Mouse (Mus musculus) monocyte, adult 2 months (primary cell): ENCODE data around the gene Mfn1.

Experiments
- DNase-seq, 2 experiments: peaks; one replicate each; pipeline ENCODE4 v3.0.0; 2022; ENCODE audit warnings: low spot score in 2 of 2, low read depth in 1 of 2

Gene Mfn1

DNA sequence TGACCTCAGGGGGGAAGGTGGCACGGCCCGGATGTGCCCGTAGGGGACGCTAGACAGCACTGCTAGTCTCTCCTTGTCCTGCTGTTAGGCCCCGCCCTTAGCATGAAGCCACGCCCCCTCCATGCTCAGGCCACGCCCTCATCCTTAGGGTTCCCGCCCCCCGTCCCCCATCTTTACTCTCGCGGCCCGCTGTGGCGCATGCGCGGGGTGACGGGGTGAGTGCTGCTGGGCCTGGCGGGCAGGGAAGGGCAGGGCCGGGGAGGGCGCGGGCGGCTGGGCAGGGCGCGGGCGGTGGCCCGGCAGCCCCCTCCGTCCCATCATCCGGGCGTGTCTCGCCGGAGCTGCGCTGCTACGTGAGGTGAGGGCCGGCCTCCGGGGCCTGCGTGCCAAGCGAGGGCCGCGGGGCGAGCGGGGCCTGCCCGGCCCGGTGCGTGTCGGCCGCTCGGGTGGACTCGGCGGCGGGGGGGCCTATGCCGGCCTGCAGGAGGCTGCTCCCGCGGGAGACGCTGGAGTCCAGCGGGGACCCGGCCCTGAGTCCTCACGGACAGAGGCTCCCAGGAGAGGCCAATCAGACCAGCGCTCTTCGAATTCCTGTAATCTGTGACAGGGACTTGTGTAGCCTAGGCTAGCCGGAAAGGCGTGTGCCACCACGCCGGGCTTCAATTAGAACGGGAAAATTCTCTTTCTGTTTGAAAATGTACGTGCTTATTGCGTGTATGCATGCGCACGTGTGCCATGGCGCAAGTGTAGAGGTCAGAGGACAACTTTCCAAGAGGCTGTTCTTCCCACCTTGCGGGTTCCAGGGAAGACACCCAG is 18.7 kb upstream of the Mfn1 start:
- peak; percentile 95 to 96 for DNase-seq

DNA sequence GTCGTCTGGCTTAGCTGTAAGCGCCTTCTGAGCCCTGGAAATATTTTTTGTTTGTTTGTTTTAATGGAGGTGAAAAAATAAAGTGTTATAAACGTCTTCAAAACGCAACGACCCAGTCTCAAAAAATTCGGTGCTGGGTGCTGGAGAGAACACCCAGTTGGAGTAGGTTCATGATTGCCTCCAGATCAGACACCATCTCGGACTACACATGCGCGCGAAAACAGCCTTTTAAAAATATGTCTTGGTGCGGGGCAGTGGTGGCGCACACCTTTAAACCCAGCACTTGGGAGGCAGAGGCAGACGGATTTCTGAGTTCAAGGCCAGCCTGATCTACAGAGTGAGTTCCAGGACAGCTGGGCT is 18.1 kb upstream of the Mfn1 start:
- DNase-seq: no peak

DNA sequence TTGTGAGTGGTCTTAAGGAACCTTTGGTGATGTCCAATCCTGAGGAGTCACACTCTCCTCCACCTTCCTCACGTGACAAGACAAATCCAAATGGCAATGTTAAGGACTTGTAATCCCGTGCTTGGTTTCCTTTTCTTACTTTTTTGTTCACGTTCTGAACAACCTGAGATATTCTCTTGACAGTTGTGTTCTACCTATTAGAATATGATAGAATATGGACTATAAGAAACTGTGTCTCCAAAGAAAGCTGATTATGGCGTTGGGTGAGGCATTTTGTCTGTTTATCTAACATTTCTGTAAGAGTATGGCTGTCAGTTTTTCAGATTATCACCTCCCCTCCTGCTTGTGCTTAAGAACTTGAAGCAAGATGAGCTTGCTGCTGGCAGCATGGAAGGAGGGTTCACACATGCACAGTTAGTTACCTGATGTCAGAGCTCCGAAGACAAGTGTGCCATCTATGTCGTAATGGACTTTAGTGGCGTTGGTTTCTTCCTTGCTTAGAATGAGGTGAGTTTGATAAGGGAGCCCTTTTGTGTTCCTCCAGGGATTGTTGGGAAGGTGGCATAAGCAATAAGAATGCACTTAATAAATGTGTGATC is 16.5 kb upstream of the Mfn1 start:
- no peak for DNase-seq

DNA sequence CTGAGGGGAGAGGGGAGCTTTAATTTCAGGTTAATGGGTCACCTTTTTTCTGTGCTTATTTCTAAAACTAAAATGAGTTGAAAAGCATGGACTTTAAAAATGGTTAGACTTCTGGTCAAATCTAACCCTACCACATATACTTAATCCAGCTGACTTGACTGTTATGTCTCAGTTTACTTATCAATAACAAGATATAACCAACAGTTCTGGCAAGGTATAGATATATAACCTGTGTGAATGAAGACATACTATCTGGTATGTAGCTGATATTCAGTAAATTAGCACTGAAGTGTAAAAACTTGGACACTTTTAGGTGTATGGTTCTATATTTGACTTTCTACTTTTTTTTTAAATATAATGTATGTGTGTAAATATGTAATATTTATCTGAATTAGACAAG is 15.7 kb upstream of the Mfn1 start:
- DNase-seq: no peak

DNA sequence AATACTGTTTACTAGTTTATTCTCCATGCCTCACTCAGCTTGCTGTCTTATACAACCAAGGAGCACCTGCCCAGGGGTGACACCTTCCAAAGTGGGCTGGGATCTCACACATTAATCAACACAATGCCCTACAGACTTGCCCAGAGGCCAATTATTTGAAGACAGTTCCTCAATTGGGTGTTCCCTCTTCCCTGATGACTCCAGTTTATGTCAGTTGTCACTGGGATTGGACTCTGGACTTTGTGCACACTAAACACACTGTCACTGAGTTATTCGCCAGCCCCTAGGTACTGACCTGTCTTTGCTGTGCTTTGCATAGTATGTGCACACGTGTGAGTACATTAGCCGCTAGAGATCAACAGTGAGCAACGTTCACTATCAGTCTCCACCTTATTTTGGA is 2.1 kb upstream of the Mfn1 start:
- no peak for DNase-seq

DNA sequence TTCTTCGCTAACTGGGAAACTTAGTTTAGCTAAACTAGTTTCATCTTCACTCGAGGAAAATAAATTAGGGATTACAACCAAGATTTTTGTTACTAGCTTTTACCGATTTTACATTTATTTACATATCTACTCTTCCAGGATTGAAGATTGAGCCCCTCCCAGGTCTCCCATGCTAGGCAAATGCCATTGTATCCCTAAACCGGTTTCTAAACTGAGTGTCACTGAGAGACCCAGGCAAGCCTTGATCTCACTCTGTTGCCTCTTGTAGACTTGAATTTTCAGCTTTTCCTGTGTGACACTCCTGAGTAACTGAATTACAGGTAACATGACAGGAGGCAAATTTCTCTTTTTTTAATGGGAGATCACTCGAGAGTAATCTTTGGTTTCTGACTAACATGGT is 776 bp downstream of the Mfn1 start:
- DNase-seq: no peak

DNA sequence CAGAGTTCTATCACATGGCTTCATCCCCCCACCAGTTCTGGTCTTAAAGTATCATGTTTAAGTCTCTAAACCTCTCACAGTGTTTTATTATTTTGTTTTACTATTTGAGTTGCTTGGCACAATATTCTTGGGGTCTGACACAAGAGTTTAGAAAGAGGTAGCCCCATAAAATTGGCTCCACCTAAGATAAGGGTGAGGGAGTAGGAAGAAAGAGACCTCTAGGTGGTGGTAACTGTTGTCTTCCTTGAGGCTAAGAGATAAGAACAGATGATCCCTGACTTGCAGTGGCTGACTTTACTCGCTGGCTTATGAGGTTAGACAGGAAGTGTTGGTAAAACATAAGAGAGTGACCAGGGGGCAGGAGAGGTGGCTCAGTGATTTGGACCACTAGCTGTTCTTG is 6.4 kb downstream of the Mfn1 start:
- no peak for DNase-seq

DNA sequence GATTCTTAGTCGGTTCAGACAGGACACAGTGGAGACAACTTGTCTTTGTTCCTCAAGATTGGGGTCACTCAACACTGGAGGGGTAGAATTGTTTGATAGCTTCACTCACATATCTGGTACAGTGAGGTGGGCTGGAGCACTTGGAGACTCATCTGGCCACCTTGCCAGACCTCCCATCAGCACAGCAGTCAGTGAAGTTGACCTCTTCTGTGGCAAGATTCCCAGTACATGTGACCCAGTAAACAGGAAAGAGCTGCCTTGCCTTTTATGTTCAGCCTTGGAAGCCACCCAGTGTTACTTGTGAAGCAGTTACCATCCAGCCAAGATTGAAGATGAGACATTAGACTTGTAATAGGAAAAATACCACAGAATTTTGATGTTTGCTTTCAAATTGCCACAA is 8.3 kb downstream of the Mfn1 start:
- no peak for DNase-seq

DNA sequence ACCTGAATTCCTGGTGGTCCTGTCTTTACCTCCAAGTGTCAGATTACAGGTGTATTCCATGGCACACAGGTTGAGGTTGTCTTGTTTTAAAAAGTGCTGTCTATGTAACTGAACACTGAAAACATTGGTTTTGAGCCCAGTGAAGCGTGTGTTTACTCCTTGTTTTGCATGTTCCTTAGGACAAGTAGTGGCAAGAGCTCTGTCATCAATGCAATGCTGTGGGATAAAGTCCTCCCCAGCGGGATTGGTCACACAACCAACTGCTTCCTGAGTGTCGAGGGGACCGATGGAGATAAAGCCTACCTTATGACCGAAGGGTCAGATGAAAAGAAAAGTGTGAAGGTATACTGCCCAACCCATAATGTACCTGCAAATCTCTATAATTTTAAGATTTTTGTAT is 8.8 kb downstream of the Mfn1 start:
- no peak for DNase-seq

DNA sequence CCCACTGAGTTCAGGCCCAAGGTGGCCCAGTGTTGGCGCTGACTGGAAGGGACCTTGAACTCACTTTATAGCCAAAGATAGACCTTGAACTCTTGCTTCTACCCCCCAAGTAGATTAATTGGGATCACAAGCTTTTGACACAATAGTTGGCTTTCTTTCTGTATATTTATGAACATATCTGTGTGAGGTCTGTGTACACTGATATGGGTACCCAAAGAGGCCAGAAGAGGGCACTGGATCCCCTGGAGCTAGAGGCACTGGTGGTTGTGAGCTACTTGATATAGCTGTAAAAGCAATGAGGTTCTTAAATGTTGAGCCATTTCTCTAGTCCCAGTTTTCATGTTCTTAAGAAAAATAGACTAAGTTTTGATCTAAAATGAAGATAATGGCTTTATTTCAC is 23.8 kb downstream of the Mfn1 start:
- DNase-seq: no peak

DNA sequence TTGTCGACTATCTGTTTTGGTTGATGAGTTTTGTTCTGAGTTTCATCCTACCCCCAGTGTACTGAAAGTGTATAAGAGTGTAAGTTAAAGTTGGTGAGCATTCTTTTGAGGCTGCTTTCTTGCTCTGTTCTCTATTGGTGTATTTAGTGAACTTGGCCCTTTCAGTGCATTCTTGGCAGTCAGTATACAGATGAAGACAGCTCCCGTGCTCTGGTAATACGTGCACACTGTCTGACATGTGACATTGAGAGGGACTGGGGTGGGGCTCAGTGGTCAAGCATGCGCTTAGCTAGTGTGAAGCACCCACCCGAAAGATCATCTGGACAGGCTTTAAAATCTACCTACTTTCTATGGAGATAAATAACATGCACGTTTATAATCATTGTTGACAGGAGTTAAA is 34.1 kb downstream of the Mfn1 start:
- DNase-seq: no peak

DNA sequence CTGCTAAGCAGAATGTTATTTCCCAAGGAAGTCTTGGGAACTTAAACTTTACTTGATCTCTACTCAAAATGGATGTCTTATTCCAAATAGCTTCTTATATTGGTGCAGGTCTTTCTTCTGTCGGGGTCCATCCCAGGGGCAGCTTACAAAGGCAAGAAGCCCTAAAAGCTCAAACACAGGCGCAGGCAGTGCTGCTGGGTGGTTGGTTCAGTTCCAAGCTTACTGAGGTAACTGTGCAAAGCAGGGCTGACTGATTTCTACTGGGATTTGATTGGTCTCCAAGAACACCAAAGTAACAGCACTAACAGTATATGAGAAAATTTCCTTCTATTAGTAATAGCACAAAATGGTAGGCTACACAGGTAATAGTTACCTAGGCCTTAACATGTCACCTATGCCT is 43.8 kb downstream of the Mfn1 start:
- no peak for DNase-seq

DNA sequence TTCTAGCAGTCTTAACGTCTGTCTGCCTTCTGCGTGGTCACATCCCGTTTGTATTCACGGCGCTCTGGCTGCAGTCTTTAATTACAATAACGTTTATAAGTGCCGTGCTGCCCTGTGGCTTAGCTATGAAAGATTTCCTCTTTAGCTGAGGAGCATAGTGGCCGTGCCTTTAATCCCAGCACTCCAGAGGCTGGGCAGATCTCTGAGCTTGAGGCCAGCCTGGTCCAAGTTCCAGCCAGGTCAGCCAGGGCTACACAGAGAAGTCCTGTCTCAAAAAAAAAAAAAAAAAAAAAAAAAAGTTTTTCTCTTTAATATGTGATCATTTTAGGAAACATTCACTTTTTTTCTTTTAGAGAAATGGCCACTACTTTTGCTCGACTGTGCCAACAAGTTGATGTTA is 44.6 kb downstream of the Mfn1 start:
- DNase-seq: no peak

DNA sequence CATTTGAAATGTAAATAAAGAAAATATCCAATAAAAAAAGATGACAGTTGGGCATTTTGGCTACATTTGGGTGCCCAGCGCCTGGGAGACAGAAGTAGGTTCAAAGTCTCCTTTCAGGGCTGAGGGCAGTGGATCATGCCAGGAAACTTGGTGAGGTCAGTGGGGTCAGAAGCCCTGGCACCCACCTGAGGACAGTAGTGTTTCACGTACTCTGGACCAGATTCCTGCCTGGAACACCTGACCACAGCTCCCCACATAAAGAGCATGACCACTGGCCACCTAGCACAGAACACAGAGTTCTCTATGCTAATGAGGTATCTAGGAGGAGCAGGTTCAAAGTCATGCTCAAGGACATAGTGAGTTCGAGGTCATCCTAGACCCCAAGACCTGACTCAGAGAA is 45.9 kb downstream of the Mfn1 start:
- peak in 1 of 2 experiments; percentile 2 for DNase-seq

DNA sequence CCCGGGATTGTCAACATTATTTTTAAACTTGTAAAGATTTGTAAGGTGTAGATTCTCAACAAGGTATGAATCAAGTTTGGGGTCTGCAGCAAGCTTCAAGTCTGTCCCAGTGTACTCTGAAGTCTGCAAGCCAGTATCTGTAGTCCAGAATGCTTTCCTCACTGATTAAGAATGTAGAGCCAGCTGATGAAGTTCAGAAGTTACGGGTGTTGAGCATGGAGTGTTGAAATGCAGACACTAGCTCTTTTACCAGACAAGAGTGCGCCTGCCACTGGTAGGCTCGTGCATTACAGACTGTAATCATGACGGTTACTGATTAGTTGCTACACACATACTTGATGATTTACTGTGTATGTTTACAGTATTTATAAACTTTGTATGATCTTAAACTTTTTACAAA is 49.5 kb downstream of the Mfn1 start:
- DNase-seq: no peak

DNA sequence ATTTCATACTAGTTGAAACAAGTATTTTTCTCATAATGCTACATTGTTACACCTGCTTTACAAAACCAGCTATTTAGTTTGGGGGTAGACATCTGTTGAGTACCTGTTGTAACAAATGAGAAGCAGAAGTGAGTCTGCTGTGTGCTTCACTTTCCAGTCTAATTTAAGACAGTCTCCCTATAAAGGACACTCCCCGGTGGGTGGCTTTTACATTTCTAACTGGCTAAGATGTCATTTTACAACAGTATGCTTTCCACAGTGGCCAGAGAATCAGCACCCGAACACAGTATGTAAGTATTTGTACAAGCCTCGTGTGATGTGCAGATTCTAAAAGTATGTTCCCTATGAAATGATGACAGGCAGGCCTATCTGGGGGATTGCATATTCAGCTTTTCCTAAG is 51.5 kb downstream of the Mfn1 start:
- no peak for DNase-seq

DNA sequence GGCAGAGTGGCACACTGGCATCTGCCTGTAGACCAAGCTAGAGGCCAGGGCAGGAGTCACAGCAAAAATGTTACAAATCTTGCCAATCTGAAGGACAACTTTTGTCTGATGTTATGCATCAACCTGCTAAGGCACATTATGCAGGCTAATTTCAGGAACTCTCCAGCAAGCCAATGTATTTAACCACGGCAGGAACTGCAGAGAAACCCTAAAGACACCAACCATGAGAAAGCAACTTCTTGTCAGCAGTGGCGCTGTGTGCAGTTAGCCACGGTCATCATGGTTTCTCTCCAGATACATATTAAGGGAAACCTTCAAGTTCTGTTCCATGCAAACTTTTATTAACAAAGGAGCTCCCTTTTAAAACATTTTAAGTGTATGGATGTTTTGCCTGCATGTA is 52.6 kb downstream of the Mfn1 start:
- no peak for DNase-seq

DNA sequence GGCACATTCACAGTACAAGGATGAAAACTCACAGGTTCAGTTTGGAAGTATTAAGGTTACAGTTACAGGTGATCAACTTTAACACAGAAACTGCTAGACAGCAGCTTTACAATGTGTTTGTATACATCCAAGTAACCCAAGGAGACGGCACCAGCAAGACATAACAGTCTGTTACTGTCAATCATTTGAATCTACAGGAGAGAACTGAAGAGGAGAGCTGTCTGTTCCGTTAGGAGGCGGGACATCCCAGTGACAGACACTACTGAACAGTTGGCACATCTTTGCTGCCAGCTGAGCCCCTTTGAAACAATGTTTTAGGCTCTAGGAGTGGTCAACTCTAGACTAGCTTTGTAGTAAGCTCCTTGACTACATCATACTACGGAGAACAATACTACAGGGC is 54.2 kb downstream of the Mfn1 start:
- no peak for DNase-seq

DNA sequence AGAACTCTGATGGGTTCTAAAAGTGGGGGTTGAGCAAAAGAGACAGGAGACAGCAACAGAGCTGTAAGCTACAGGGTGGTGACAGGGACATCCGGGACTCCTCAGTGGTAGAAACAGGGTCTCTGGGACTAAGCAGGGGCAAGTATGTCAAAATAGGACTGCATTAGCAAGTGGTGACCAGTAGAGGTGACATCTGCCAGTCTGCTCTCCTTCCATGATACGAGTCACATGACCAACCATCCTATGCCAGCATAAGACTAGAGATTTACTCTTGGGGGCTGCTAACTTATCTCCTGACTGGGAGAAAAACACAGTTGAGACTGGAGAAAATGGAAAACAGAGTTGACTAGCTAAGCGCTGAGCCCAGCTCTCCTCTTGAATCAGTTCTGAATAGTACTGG is 57.0 kb downstream of the Mfn1 start:
- no peak for DNase-seq

DNA sequence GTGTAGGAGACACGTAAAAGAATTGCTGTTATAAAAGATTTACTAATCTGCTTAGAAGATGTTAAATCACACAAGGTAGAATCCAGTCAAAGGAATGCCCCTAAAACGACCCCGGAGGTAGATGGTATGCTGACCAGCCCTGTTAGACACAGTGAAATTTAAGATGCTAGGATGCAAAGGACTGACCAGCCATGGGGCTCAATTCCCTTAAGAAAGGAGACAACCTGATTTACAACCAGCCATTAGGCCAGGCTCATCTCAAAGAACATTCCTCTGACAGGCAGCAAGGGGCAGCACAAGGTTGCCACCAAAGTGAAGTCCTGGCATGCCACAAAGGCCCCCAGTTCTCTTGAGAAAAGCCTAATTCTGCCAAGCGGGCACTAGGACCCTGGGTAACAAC is 65.8 kb downstream of the Mfn1 start:
- DNase-seq: no peak

DNA sequence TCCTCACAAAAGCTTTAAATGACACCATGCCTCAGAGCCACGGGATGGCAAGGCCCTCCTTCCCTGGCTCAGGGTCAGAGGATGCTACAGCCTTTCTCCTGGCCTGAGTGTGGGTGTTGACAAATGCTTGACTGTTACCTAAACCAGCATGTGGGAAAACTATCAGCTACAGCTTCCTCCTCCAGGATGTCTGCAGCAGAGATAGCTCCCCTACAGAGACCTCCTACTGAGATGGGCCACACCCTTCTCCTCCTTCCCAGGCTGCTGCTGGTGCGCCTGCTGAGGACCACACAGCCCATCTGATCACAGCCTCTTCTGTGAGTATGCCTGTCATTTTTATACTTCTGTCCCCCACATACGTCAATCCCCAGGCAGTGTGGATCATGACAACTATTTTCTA is 70.1 kb downstream of the Mfn1 start:
- no peak for DNase-seq

DNA sequence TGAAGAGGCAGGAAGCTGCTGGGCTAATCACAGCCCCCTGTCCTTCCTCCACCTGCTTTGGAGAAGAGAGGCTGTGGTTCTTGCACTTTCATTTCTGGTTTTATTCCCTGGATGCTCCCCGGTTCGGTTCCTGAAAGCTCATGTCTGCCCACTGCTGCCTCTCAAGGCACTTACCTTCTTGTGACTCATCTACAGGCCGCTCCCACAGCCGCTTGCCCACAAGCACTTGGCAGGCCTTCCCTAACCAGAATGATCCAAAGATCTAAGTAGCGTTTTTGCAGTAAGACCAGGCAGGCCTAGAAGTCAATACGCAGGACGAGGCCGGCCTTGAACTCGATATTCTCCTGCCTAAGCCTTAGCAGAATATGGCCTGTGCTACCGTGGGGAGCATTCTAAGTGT is 71.8 kb downstream of the Mfn1 start:
- DNase-seq: no peak

DNA sequence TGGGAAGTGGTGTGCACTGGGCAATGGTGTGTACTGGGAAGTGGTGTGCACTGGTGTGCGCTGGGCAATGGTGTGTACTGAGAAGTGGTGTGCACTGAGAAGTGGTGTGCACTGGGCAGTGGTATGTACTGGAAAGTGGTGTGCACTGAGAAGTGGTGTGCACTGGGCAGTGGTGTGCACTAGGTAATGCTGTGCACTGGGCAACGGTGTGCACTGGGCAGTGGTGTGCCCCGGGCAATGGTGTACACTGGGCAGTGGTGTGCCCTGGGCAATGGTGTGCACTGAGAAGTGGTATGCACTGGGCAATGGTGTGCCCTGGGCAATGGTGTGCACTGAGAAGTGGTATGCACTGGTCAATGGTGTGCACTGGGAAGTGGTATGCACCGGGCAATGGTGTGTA is 80.0 kb downstream of the Mfn1 start:
- DNase-seq: no peak
